Mouse (Mus musculus) MEL (cell line): ENCODE results near the gene Lrrn4. TPM values are rescaled to one million over a fixed set of nuclear protein-coding genes. Genes with fewer than 3 reads are reported as not detected.
A peak's percentile ranks its signal among the peaks of the same experiment; 100 is the strongest.

Experiments
- DNase-seq: peaks from one replicate; pipeline ENCODE4 v3.0.0; 2011; ENCODE audit warnings: low read depth, low spot score
- H3K27ac ChIP-seq: 2 replicates; pipeline ENCODE4 v1.5.1; 2012; ENCODE audit warnings: low read depth, mild to moderate bottlenecking, control low read depth, low read length, moderate library complexity; ENCODE audit not compliant: control insufficient read depth
- H3K27me3 ChIP-seq, 2 experiments: fragments of 150-350 bp in 1 of 2; sonication (generic) in 1 of 2; 2 replicates each; pipeline ENCODE4 v1.6.1; 2012; ENCODE audit warnings: low read length in 2 of 2, mild to moderate bottlenecking in 2 of 2, improper control_type of control experiment in 1 of 2, moderate library complexity in 1 of 2; ENCODE audit not compliant: insufficient read depth in 2 of 2, control insufficient read depth in 1 of 2
- H3K36me3 ChIP-seq, 2 experiments: 2 replicates each; pipeline ENCODE4 v1.6.1; 2012 to 2014; ENCODE audit warnings: low read length in 2 of 2, improper control_type of control experiment in 1 of 2, inconsistent platforms in 1 of 2, mild to moderate bottlenecking in 1 of 2; ENCODE audit not compliant: insufficient read depth in 2 of 2, control insufficient read depth in 1 of 2
- H3K4me1 ChIP-seq, 2 experiments: fragments of 150-350 bp in 1 of 2; sonication (generic) in 1 of 2; 2 replicates each; pipeline ENCODE4 v1.6.1; 2012; ENCODE audit warnings: low read length in 2 of 2, improper control_type of control experiment in 1 of 2, mild to moderate bottlenecking in 1 of 2; ENCODE audit not compliant: insufficient read depth in 2 of 2, control insufficient read depth in 1 of 2
- H3K4me3 ChIP-seq, 2 experiments: fragments of 150-350 bp in 1 of 2; sonication (generic) in 1 of 2; 2 replicates each; pipeline ENCODE4 v1.5.1; 2012; ENCODE audit warnings: low read depth in 2 of 2, low read length in 2 of 2, mild to moderate bottlenecking in 2 of 2, moderate library complexity in 2 of 2, control low read depth in 1 of 2, improper control_type of control experiment in 1 of 2; ENCODE audit not compliant: control insufficient read depth in 1 of 2, insufficient read depth in 1 of 2
- H3K79me2 ChIP-seq: 2 replicates; pipeline ENCODE4 v1.6.1; 2012; ENCODE audit warnings: mild to moderate bottlenecking, low read length, moderate library complexity; ENCODE audit not compliant: control insufficient read depth, poor library complexity, insufficient read depth
- H3K9ac ChIP-seq: 2 replicates; pipeline ENCODE4 v1.6.1; 2012; ENCODE audit warnings: low read depth, mild to moderate bottlenecking, control low read depth, low read length, moderate library complexity; ENCODE audit not compliant: control insufficient read depth, poor library complexity, severe bottlenecking
- H3K9me3 ChIP-seq: fragments of 150-350 bp; sonication (generic); replicated peaks from 2 replicates; pipeline ENCODE4 v1.6.1; 2012; ENCODE audit warnings: mild to moderate bottlenecking, low read length, improper control_type of control experiment, moderate library complexity; ENCODE audit not compliant: insufficient read depth
- CHD1 ChIP-seq: IDR thresholded peaks from 2 replicates; pipeline ENCODE4 v1.6.1; 2012; ENCODE audit warnings: low read depth, mild to moderate bottlenecking, inconsistent platforms, low read length, improper control_type of control experiment
- CHD2 ChIP-seq: IDR thresholded peaks from 2 replicates; pipeline ENCODE4 v1.6.1; 2011; ENCODE audit warnings: low read length, improper control_type of control experiment
- ELF1 ChIP-seq: IDR thresholded peaks from 2 replicates; pipeline ENCODE4 v1.6.1; 2014; ENCODE audit warnings: low read depth, mild to moderate bottlenecking, inconsistent platforms, low read length, improper control_type of control experiment, moderate library complexity
- ETS1 ChIP-seq: IDR thresholded peaks from 2 replicates; pipeline ENCODE4 v1.6.1; 2012; ENCODE audit warnings: low read depth, mild to moderate bottlenecking, inconsistent platforms, low read length, improper control_type of control experiment, moderate library complexity
- GABPA ChIP-seq: IDR thresholded peaks from 2 replicates; pipeline ENCODE4 v1.6.1; 2012; ENCODE audit warnings: low read depth, mild to moderate bottlenecking, inconsistent platforms, low read length, improper control_type of control experiment, moderate library complexity
- HCFC1 ChIP-seq: IDR thresholded peaks from 2 replicates; pipeline ENCODE4 v1.6.1; 2012; ENCODE audit warnings: low read depth, mild to moderate bottlenecking, inconsistent platforms, low read length, improper control_type of control experiment, moderate library complexity
- JUND ChIP-seq: IDR thresholded peaks from 2 replicates; pipeline ENCODE4 v1.6.1; 2011; ENCODE audit warnings: low read depth, mild to moderate bottlenecking, improper control_type of control experiment, low read length
- KAT2A ChIP-seq: conservative IDR thresholded peaks from 2 replicates; pipeline ENCODE4 v1.6.1; 2012; ENCODE audit warnings: low read depth, low read length, improper control_type of control experiment, inconsistent platforms
- MAX ChIP-seq: IDR thresholded peaks from 2 replicates; pipeline ENCODE4 v1.6.1; 2011; ENCODE audit warnings: low read length, improper control_type of control experiment
- MAZ ChIP-seq: IDR thresholded peaks from 2 replicates; pipeline ENCODE4 v1.6.1; 2012; ENCODE audit warnings: low read depth, mild to moderate bottlenecking, inconsistent platforms, low read length, improper control_type of control experiment
- MYB ChIP-seq: IDR thresholded peaks from 2 replicates; pipeline ENCODE4 v1.6.1; 2011; ENCODE audit warnings: mild to moderate bottlenecking, low read depth, low read length, improper control_type of control experiment
- NRF1 ChIP-seq: IDR thresholded peaks from 2 replicates; pipeline ENCODE4 v1.6.1; 2014; ENCODE audit warnings: low read depth, mild to moderate bottlenecking, inconsistent platforms, low read length, improper control_type of control experiment, moderate library complexity; ENCODE audit not compliant: poor library complexity, insufficient read depth, severe bottlenecking
- POLR2A ChIP-seq, 2 experiments: IDR thresholded peaks; 2 replicates each; pipeline ENCODE4 v1.6.1; 2011 to 2012; ENCODE audit warnings: low read length in 2 of 2, mild to moderate bottlenecking in 2 of 2, control low read depth in 1 of 2, improper control_type of control experiment in 1 of 2, low read depth in 1 of 2, moderate library complexity in 1 of 2; ENCODE audit not compliant: control insufficient read depth in 1 of 2, insufficient read depth in 1 of 2, poor library complexity in 1 of 2
- POLR2AphosphoS2 ChIP-seq: IDR thresholded peaks from 2 replicates; pipeline ENCODE4 v1.6.1; 2011; ENCODE audit warnings: low read length, improper control_type of control experiment
- RAD21 ChIP-seq: IDR thresholded peaks from 2 replicates; pipeline ENCODE4 v1.6.1; 2011; ENCODE audit warnings: mild to moderate bottlenecking, low read depth, low read length, improper control_type of control experiment
- RCOR1 ChIP-seq: IDR thresholded peaks from 2 replicates; pipeline ENCODE4 v1.6.1; 2012; ENCODE audit warnings: low read depth, mild to moderate bottlenecking, inconsistent platforms, low read length, improper control_type of control experiment
- TAL1 ChIP-seq: IDR thresholded peaks from 2 replicates; pipeline ENCODE4 v1.6.1; 2012; ENCODE audit warnings: mild to moderate bottlenecking, inconsistent platforms, low read length, moderate library complexity, mixed read lengths
- TCF12 ChIP-seq: IDR thresholded peaks from 2 replicates; pipeline ENCODE4 v1.6.1; 2014; ENCODE audit warnings: low read depth, mild to moderate bottlenecking, inconsistent platforms, low read length, improper control_type of control experiment, moderate library complexity
- UBTF ChIP-seq: IDR thresholded peaks from 2 replicates; pipeline ENCODE4 v1.6.1; 2012; ENCODE audit warnings: low read depth, mild to moderate bottlenecking, inconsistent platforms, low read length, improper control_type of control experiment, moderate library complexity, borderline replicate concordance; ENCODE audit not compliant: insufficient read depth
- USF2 ChIP-seq, 2 experiments: IDR thresholded peaks; 2 replicates each; pipeline ENCODE4 v1.6.1; 2011 to 2012; ENCODE audit warnings: improper control_type of control experiment in 2 of 2, low read length in 2 of 2, borderline replicate concordance in 1 of 2, inconsistent platforms in 1 of 2, low read depth in 1 of 2, mild to moderate bottlenecking in 1 of 2; ENCODE audit not compliant: insufficient read depth in 1 of 2
- ZC3H11A ChIP-seq: IDR thresholded peaks from 2 replicates; pipeline ENCODE4 v1.6.1; 2012; ENCODE audit warnings: low read depth, mild to moderate bottlenecking, inconsistent platforms, low read length, improper control_type of control experiment
- polyA plus RNA-seq, 2 experiments: library from polyadenylated mRNA; stranded (reverse) in 1 of 2; unstranded in 1 of 2; fragments of >175 nt in 1 of 2; fragments of >200 nt in 1 of 2; gene quantifications; 2 replicates each; pipeline versions ENCODE4 v1.2.1 to v1.2.4; 2012; ENCODE audit warnings: low replicate concordance in 2 of 2, low read depth in 1 of 2; ENCODE audit not compliant: insufficient read length in 2 of 2, insufficient read depth in 1 of 2, missing spikeins in 1 of 2
- total RNA-seq: library from RNA; depleted of rRNA; stranded (reverse); fragments of 300-350 nt; gene quantifications from 2 replicates; pipeline ENCODE4 v1.2.3, GENCODE M21; 2012

The Lrrn4 gene
- total and polyA plus RNA-seq, 3 experiments = not detected

DNA sequence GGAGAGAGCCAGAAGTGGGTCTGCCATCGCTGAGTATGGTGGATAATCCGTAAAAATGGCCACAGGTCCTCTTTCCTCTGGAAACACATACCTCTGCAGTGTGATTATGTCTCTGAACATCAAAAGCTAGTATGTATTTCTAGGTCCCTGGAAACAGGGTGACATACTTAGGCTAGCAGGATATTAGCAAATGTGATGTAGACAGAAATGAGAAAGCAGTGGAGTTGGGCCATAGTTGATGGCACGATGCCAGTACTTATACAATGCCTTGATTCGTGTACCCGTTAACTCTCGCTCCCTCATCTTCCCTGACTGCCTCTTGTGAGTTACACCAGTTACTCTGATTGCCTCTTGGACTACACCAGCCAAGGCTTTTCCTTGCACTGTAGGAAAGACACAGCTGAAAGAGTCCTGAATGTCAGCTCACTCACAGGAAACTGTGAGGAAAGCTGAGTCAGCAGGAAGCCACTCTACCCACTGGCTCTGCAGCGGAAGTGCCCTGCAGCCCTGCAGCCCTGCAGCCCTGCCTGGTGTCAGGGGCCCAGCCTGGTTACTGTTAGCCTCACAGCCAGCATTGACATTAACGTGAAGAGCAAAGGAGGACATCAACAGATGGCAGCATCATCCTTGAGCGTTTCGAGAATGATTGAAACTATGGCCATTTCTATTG is 6.9 kb downstream of the Lrrn4 start:
- H3K36me3 ChIP-seq = no peaks in the 10 kb centered on the region
- TF ChIP-seq CHD1 = no peak
- no peak for TF ChIP-seq NRF1
- no peak for TF ChIP-seq TAL1
- TF ChIP-seq GABPA = no peak
- TF ChIP-seq ELF1 = no peak
- no peak for TF ChIP-seq POLR2A (IDR thresholded peaks at IDR 0.05; ENCODE audit: control insufficient read depth in 1 of 2, insufficient read depth in 1 of 2, low read depth in 1 of 2, low read length in 2 of 2, poor library complexity in 1 of 2)
- TF ChIP-seq ZC3H11A = no peak
- TF ChIP-seq POLR2AphosphoS2 = no peak
- no peak for TF ChIP-seq USF2 (IDR thresholded peaks at IDR 0.05; ENCODE audit: borderline replicate concordance in 1 of 2, insufficient read depth in 1 of 2, low read depth in 1 of 2, low read length in 2 of 2)
- no peak for TF ChIP-seq RCOR1
- no peak for TF ChIP-seq ETS1
- no peak for TF ChIP-seq UBTF
- no peak for TF ChIP-seq JUND
- TF ChIP-seq MAZ = no peak
- no peak for TF ChIP-seq CHD2
- no peak for TF ChIP-seq MYB
- TF ChIP-seq MAX = no peak
- TF ChIP-seq TCF12 = no peak
- TF ChIP-seq, all 39 proteins: peak for 0
- Histone ChIP-seq H3K9me3 (no peaks in the 10 kb centered on the region), H3K27me3 (no peaks in the 10 kb centered on the region), H3K9ac (no peak overlapping the region), H3K4me3 (no peak overlapping the region), H3K27ac (no peak overlapping the region), H3K4me1 (no peaks in the 10 kb centered on the region), H3K79me2 (no peaks in the 10 kb centered on the region)
- DNase-seq = no peak

DNA sequence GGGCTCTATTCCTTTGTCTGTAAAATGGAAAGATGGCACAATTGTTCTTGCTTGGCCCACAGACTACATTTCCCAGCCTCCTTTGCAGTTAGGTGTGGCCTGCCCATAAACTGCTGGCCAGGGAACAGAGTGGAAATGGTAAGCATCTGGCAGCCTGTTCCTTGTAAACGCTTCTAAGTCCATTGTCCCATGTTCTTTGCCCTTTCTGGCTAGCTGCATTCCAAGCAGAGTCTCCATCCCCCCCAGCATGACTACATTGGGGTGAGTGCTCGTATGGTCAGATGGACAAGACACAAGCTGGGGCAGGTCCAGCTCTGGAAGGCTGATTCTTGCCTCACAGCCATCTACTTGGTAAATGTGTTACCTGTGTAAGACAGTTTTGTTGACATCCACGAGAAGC is 9.0 kb downstream of the Lrrn4 start:
- Histone ChIP-seq H3K27ac (no peak overlapping the region), H3K4me3 (no peak overlapping the region), H3K27me3 (no peaks in the 10 kb centered on the region), H3K36me3 (no peaks in the 10 kb centered on the region), H3K9ac (no peak overlapping the region), H3K9me3 (no peaks in the 10 kb centered on the region), H3K4me1 (no peaks in the 10 kb centered on the region), H3K79me2 (no peaks in the 10 kb centered on the region)
- TF ChIP-seq RAD21 (no peak), HCFC1 (peak; percentile 73), KAT2A (no peak)
- DNase-seq = no peak
